Mouse (Mus musculus) CH12.LX (cell line): ENCODE data around the gene Immp2l.

ENCODE experiments used
- CTCF ChIP-seq, 2 experiments: IDR thresholded peaks in 1 of 2; conservative IDR thresholded peaks in 1 of 2; 2 replicates each; pipeline ENCODE4 v1.5.1; 2011 to 2012; ENCODE audit warnings: low read depth in 2 of 2, low read length in 2 of 2, improper control_type of control experiment in 1 of 2, inconsistent platforms in 1 of 2, mild to moderate bottlenecking in 1 of 2, moderate library complexity in 1 of 2
- HCFC1 ChIP-seq: IDR thresholded peaks from 2 replicates; pipeline ENCODE4 v1.6.1; 2012; ENCODE audit warnings: low read depth, mild to moderate bottlenecking, inconsistent platforms, low read length, improper control_type of control experiment
- POLR2A ChIP-seq: IDR thresholded peaks from 2 replicates; pipeline ENCODE4 v1.6.1; 2011; ENCODE audit warnings: low read depth, mild to moderate bottlenecking, improper control_type of control experiment, low read length
- SMC3 ChIP-seq: IDR thresholded peaks from 2 replicates; pipeline ENCODE4 v1.6.1; 2011; ENCODE audit warnings: low read depth, low read length, improper control_type of control experiment
- TBP ChIP-seq: conservative IDR thresholded peaks from 2 replicates; pipeline ENCODE4 v1.6.1; 2011; ENCODE audit warnings: low read depth, low read length, improper control_type of control experiment

DNA sequence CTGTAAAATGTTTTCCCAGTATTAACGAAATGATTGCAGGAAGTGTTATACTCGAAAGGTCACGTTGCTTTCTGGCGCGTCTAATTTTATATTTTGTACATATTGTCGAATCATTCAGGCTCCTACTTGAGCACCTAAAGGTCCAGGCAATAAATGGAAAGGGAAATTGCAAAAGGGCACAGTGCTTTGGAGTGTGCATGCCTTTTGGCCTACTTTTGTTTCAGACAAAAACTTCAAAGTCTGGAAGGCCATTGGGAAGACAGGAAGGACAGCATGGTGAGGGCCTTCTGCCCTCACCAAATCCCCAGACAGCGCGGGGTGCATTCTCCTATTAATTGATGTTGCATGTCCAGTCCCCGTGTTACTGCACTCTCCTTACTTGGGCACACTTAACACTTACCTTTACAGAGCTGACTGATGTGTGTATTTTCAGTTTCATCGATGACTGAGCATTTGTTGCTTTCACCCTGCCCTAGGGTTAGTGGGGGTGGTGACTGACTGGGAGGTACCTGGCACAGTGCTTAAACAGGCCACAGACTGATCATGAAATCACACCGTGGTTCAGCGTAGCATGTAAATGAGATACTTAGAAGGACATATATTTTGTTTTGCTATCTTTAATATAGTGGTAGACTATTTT is 20.7 kb downstream of the Immp2l start:
- TF ChIP-seq CTCF (conservative IDR thresholded peaks at IDR 0.05 in 1 of 2, IDR thresholded peaks at IDR 0.05 in 1 of 2; ENCODE audit: low read depth in 2 of 2, low read length in 2 of 2) (no peak), TBP (no peak), SMC3 (no peak), POLR2A (no peak), HCFC1 (no peak)
